Mouse (Mus musculus) limb, embryonic 14.5 days (tissue): ENCODE results near the gene Ddx39. TPM values are rescaled to one million over a fixed set of nuclear protein-coding genes. Genes with fewer than 3 reads are reported as not detected.

Source experiments
- ATAC-seq: fragments of 200-750 bp; cut with Nextera tagmentation; 2 replicates; pipeline ENCODE4 v1.8.0; 2017; ENCODE audit warnings: low read depth, moderate number of reproducible peaks, moderate TSS enrichment; ENCODE audit not compliant: low FRiP score
- DNase-seq: peaks from one replicate; pipeline ENCODE4 v3.0.0-alpha.2; 2015; ENCODE audit warnings: low spot score
- H3K27ac ChIP-seq: fragments of 300-500 bp; sonication (generic); replicated peaks from 2 replicates; pipeline ENCODE4 v1.5.1; 2014; ENCODE audit warnings: low read depth, mild to moderate bottlenecking, low read length, moderate library complexity, mixed read lengths
- H3K27me3 ChIP-seq: fragments of 300-500 bp; sonication (generic); 2 replicates; pipeline ENCODE4 v1.6.1; 2014; ENCODE audit warnings: low read length, mixed read lengths; ENCODE audit not compliant: control insufficient read depth, insufficient read depth
- H3K36me3 ChIP-seq: fragments of 300-500 bp; sonication (generic); 2 replicates; pipeline ENCODE4 v1.6.1; 2014; ENCODE audit warnings: mild to moderate bottlenecking, low read length, moderate library complexity, mixed read lengths; ENCODE audit not compliant: control insufficient read depth, insufficient read depth
- H3K4me1 ChIP-seq: fragments of 300-500 bp; sonication (generic); 2 replicates; pipeline ENCODE4 v1.6.1; 2014; ENCODE audit warnings: antibody characterized with exemption, low read length, mixed read lengths; ENCODE audit not compliant: control insufficient read depth, insufficient read depth
- H3K4me2 ChIP-seq: fragments of 300-500 bp; sonication (generic); replicated peaks from 2 replicates; pipeline ENCODE4 v1.6.1; 2014; ENCODE audit warnings: low read depth, mild to moderate bottlenecking, low read length, moderate library complexity; ENCODE audit not compliant: severe bottlenecking
- H3K4me3 ChIP-seq: fragments of 300-500 bp; sonication (generic); replicated peaks from 2 replicates; pipeline ENCODE4 v1.5.1; 2014; ENCODE audit warnings: low read length
- H3K9ac ChIP-seq: fragments of 300-500 bp; sonication (generic); 2 replicates; pipeline ENCODE4 v1.6.1; 2014; ENCODE audit warnings: mild to moderate bottlenecking, low read depth, low read length, moderate library complexity; ENCODE audit not compliant: severe bottlenecking
- H3K9me3 ChIP-seq: fragments of 300-500 bp; sonication (generic); 2 replicates; pipeline ENCODE4 v1.6.1; 2016; ENCODE audit warnings: low read length; ENCODE audit not compliant: control insufficient read depth
- POLR2A ChIP-seq: fragments of 200-500 bp; IDR thresholded peaks from 2 replicates; pipeline ENCODE4 v1.8.0; 2012; ENCODE audit warnings: inconsistent platforms, mild to moderate bottlenecking, moderate library complexity, borderline replicate concordance; ENCODE audit not compliant: insufficient read depth, insufficient read length; ENCODE audit errors: extremely low read depth
- WGBS: fragments of 180-500 bp; shearing (Covaris S2); extraction: QIAGEN DNeasy Blood & Tissue Kit; methylation state at CpG from one replicate; pipeline ENCODE4 v1.1.7; 2014; 5-methylcytosine and 5-hydroxymethylcytosine counted together
- polyA plus RNA-seq, 2 experiments: library from polyadenylated mRNA; depleted of rRNA in 1 of 2; stranded (reverse) in 1 of 2; unstranded in 1 of 2; fragments of >200 nt; fragmentation: Nextera tagmentation in 1 of 2; extraction: Ambion mirVana in 1 of 2; gene quantifications; 2 replicates each; pipeline versions ENCODE4 v1.2.1 to v1.2.3; 2012 to 2014

Gene Ddx39
- polyA plus RNA-seq (2012; rRNA removed) = 81.1 and 81.3 TPM in 2 replicates
- polyA plus RNA-seq (2014; fragmentation: Nextera tagmentation; extraction: Ambion mirVana) = 110 and 111 TPM in 2 replicates

GRCm38 (mm10) chr8:83715031-83715690 is at the start of gene Ddx39:
Gene Ddx39, plus strand, starts transcription at chr8:83715177.
- under 1% methylated on average over 58 of the region's 63 CpGs for WGBS
- ATAC-seq (peak; percentile 99), DNase-seq (peak; percentile 98)
- H3K4me1 ChIP-seq = peaks cover 14% of the 10 kb centered on the region
- peak within 1 kb of the TSS; percentile 75 for H3K9ac ChIP-seq
- H3K4me3 ChIP-seq = peak within 1 kb of the TSS; percentile 82
- H3K36me3 ChIP-seq = peaks cover 10% of the 10 kb centered on the region
- TF ChIP-seq POLR2A = peak; percentile 82; the same call in 1 of the 2 replicates
- H3K9me3 ChIP-seq = no peaks in the 10 kb centered on the region
- H3K27ac ChIP-seq = peak within 1 kb of the TSS; percentile 84
- no peaks in the 10 kb centered on the region for H3K27me3 ChIP-seq
- peak within 1 kb of the TSS; percentile 85 for H3K4me2 ChIP-seq

GRCm38 (mm10) chr8:83665969-83666865 is 48.8 kb upstream of the Ddx39 start, which contains the start of gene Ptger1:
Gene Ptger1, plus strand, starts transcription at chr8:83666678.
- ATAC-seq (peak; percentile 9; the same call in 1 of the 2 replicates), DNase-seq (peak; percentile 34)
- peak within 1 kb of the TSS; percentile 28 for H3K4me2 ChIP-seq
- TF ChIP-seq POLR2A = no peak
- H3K9ac ChIP-seq = peak within 1 kb of the TSS; percentile 18; the same call in 1 of the 2 replicates
- peaks cover 23% of the 10 kb centered on the region for H3K36me3 ChIP-seq
- 23% methylated on average over 14 of the region's 14 CpGs for WGBS
- no peaks in the 10 kb centered on the region for H3K27me3 ChIP-seq
- H3K4me1 ChIP-seq = peaks cover 40% of the 10 kb centered on the region
- H3K4me3 ChIP-seq = no peak within 1 kb of the TSS
- no peak within 1 kb of the TSS for H3K27ac ChIP-seq
- H3K9me3 ChIP-seq = no peaks in the 10 kb centered on the region

DNA sequence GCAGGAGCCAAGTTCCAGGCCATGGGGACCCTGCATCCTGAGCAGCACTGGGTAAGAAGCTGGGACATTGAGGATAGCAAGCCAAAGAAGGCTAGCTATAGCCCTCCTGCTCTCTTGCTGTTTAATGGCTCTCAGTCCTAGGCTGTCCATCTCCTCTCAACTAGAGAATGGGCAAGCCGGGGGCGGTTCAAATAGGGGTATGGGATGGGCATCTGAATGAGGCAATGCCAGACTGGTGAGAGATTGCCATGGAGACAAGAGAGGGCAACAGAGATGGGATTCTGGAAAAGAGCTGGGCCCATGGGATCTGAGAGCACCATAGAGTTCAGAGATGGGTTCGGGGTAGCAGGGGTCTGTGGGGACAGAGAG is 48.1 kb upstream of the Ddx39 start:
- Histone ChIP-seq H3K27me3 (no peaks in the 10 kb centered on the region), H3K9ac (peak overlapping the region; percentile 18; the same call in 1 of the 2 replicates), H3K36me3 (peaks cover 29% of the 10 kb centered on the region), H3K4me3 (no peak overlapping the region), H3K27ac (no peak overlapping the region), H3K9me3 (no peaks in the 10 kb centered on the region), H3K4me1 (peaks cover 33% of the 10 kb centered on the region), H3K4me2 (peak overlapping the region; percentile 28)
- no peak for DNase-seq
- ATAC-seq = no peak
- TF ChIP-seq POLR2A = no peak
- 95% methylated on average over 3 of the region's 3 CpGs for WGBS

DNA sequence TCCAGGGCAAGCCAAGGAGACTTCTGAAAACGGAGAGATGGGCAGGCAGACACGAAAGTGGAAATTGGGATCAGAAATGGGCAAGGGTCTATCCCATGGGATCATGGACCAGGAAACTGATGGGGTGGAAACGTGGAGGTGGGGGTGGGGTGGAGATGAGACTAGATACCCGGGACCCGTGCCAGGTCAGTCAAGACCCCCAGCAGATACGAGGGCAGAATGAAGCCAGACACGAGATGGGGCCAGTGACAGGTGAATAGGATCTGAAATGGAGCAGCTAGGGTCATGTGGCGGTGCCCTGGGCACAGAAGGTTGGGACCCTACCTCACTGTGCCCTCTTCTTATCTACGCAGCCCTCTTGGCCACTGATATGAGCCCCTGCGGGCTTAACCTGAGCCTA is 47.5 kb upstream of the Ddx39 start:
- no peak for DNase-seq
- H3K9me3 ChIP-seq = no peaks in the 10 kb centered on the region
- H3K27me3 ChIP-seq = no peaks in the 10 kb centered on the region
- no peak for ATAC-seq
- peak overlapping the region; percentile 40; the same call in 1 of the 2 replicates for H3K4me3 ChIP-seq
- H3K4me1 ChIP-seq = peaks cover 27% of the 10 kb centered on the region
- peak overlapping the region; percentile 82 for H3K4me2 ChIP-seq
- H3K36me3 ChIP-seq = peaks cover 33% of the 10 kb centered on the region
- H3K9ac ChIP-seq = no peak overlapping the region
- WGBS = 83% methylated on average over 7 of the region's 10 CpGs
- TF ChIP-seq POLR2A = no peak
- no peak overlapping the region for H3K27ac ChIP-seq

GRCm38 (mm10) chr8:83668010-83668916 is 46.7 kb upstream of the Ddx39 start:
- H3K9ac ChIP-seq = peak overlapping the region; percentile 59
- TF ChIP-seq POLR2A = peak; percentile 38; the same call in 1 of the 2 replicates

More at GRCm38 (mm10) chr8:83668010-83668916, 46.7 kb upstream of the Ddx39 start:
- 15% methylated on average over 72 of the region's 80 CpGs for WGBS
- Histone ChIP-seq H3K4me3 (peak overlapping the region; percentile 40), H3K27ac (peak overlapping the region; percentile 43; the same call in 1 of the 2 replicates), H3K36me3 (peaks cover 36% of the 10 kb centered on the region), H3K9me3 (no peaks in the 10 kb centered on the region), H3K4me2 (peak overlapping the region; percentile 82), H3K27me3 (no peaks in the 10 kb centered on the region), H3K4me1 (peaks cover 24% of the 10 kb centered on the region)
- peak; percentile 77 for ATAC-seq
- peak; percentile 78 for DNase-seq
